Mouse (Mus musculus) kidney, embryonic 15.5 days (tissue): Measurements from ENCODE around the gene Ino80d. TPM values are rescaled to one million over a fixed set of nuclear protein-coding genes. Genes with fewer than 3 reads are reported as not detected.

Experiments used
- ATAC-seq: fragments of 200-750 bp; cut with Nextera tagmentation; replicated peaks from 2 replicates; pipeline ENCODE4 v1.8.0; 2017; ENCODE audit warnings: moderate TSS enrichment; ENCODE audit not compliant: low FRiP score
- H3K27ac ChIP-seq: fragments of 300-500 bp; sonication (generic); 2 replicates; pipeline ENCODE4 v1.5.1; 2015; ENCODE audit warnings: mild to moderate bottlenecking, inconsistent platforms
- H3K27me3 ChIP-seq: fragments of 300-500 bp; sonication (generic); 2 replicates; pipeline ENCODE4 v1.6.1; 2015; ENCODE audit warnings: inconsistent platforms
- H3K36me3 ChIP-seq: fragments of 300-500 bp; sonication (generic); 2 replicates; pipeline ENCODE4 v1.6.1; 2015; ENCODE audit warnings: inconsistent platforms
- H3K4me1 ChIP-seq: fragments of 300-500 bp; sonication (generic); 2 replicates; pipeline ENCODE4 v1.6.1; 2015; ENCODE audit warnings: inconsistent platforms
- H3K4me2 ChIP-seq: fragments of 300-500 bp; sonication (generic); 2 replicates; pipeline ENCODE4 v1.6.1; 2015; ENCODE audit warnings: moderate library complexity, mild to moderate bottlenecking, inconsistent platforms
- H3K4me3 ChIP-seq: fragments of 300-500 bp; sonication (generic); replicated peaks from 2 replicates; pipeline ENCODE4 v1.5.1; 2015; ENCODE audit warnings: mild to moderate bottlenecking, inconsistent platforms
- H3K9ac ChIP-seq: fragments of 300-500 bp; sonication (generic); 2 replicates; pipeline ENCODE4 v1.6.1; 2015; ENCODE audit warnings: mild to moderate bottlenecking, inconsistent platforms
- H3K9me3 ChIP-seq: fragments of 300-500 bp; sonication (generic); replicated peaks from 2 replicates; pipeline ENCODE4 v1.6.1; 2016; ENCODE audit warnings: inconsistent platforms
- WGBS: fragments of 180-500 bp; shearing (Covaris S2); methylation state at CpG from one replicate; pipeline ENCODE4 v1.1.7; 2015; ENCODE audit warnings: mixed read lengths; 5-methylcytosine and 5-hydroxymethylcytosine counted together
- polyA plus RNA-seq: library from polyadenylated mRNA; unstranded; fragments of >200 nt; fragmentation: Nextera tagmentation; extraction: Ambion mirVana; gene quantifications from 2 replicates; pipeline ENCODE4 v1.2.1, GENCODE M21; 2015

Gene Ino80d
- polyA plus RNA-seq, 1 experiment from 2014 or later = 12.1 TPM

DNA sequence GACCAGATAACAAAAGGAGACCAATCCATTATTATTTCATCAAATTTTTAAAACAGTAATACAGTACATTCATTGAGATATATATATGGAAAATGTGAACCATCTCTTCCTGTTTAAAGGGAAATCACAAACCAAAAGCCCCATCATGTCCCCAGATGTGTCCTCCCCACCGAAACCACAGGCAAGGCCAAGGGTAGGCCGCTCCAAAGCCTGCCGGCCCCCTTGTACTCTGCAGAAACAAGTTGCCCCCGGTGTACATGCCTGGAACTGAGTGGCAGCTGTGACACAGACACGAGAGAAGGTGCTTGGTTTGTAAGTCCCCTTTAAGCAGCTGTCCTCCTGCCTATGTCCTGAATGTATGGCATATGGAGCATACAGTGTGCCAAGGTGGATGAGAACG, 66.5 kb downstream of the Ino80d start:
- Histone ChIP-seq H3K9me3 (no peaks in the 10 kb centered on the region), H3K36me3 (peaks cover 24% of the 10 kb centered on the region), H3K9ac (no peak overlapping the region), H3K4me1 (0 out of 2 replicates have a peak, but pooled peaks cover 5% of the 10 kb centered on the region), H3K4me3 (no peak overlapping the region), H3K4me2 (no peak overlapping the region), H3K27ac (no peak overlapping the region), H3K27me3 (no peaks in the 10 kb centered on the region)
- ATAC-seq = 0 out of 2 replicates have a peak, but pooled peaks have one; percentile 15
- WGBS = 75% methylated on average over 6 of the region's 6 CpGs

DNA sequence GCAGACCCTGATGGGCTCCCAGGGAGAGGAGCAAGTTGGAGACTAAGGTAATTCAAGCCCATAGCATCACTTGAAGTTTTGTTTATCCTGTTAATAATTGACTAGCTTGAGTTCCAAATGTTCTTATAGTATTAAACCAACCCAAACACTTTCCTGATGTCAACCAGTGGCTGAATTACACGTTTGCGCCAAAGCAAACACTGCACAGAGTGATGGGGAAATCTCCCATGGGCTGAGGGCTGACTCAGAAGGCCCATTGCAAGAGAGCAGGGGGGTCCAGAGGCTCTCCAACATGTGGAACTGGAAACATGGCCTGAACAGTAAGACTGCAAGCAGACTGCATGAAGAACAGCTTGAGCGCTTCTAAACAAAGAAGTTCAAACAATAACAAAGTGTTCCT, 81.5 kb downstream of the Ino80d start:
- Histone ChIP-seq H3K36me3 (no peaks in the 10 kb centered on the region), H3K4me1 (no peaks in the 10 kb centered on the region), H3K4me3 (no peak overlapping the region), H3K4me2 (no peak overlapping the region), H3K27ac (no peak overlapping the region), H3K9me3 (no peaks in the 10 kb centered on the region), H3K27me3 (no peaks in the 10 kb centered on the region), H3K9ac (no peak overlapping the region)
- no peak for ATAC-seq
- 77% methylated on average over 3 of the region's 3 CpGs for WGBS

DNA sequence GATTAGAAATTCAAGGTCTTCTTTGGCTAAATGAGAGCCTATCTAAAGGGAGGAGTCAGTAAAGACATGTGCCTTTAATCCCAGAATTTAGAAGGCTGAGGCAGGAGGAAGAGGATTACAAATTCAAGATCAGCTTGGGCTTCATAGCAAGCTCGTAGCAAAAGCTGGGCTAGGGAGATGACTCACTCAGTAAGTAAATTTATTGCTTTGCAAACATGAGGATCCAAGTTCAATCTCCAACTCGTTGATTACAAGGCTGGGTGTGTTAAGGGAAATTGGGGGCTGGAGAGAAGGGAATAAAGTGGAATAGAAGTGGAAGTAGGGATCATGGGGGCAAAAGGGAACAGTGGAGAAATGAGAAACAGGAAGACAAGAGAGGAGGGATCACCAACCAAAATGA, 94.6 kb downstream of the Ino80d start:
- H3K4me2 ChIP-seq = no peak overlapping the region
- 17% methylated on average over 2 of the region's 2 CpGs for WGBS
- H3K4me1 ChIP-seq = no peaks in the 10 kb centered on the region
- no peak overlapping the region for H3K27ac ChIP-seq
- H3K9me3 ChIP-seq = no peaks in the 10 kb centered on the region
- no peak overlapping the region for H3K4me3 ChIP-seq
- no peaks in the 10 kb centered on the region for H3K36me3 ChIP-seq
- ATAC-seq = no peak
- H3K9ac ChIP-seq = no peak overlapping the region
- no peaks in the 10 kb centered on the region for H3K27me3 ChIP-seq

DNA sequence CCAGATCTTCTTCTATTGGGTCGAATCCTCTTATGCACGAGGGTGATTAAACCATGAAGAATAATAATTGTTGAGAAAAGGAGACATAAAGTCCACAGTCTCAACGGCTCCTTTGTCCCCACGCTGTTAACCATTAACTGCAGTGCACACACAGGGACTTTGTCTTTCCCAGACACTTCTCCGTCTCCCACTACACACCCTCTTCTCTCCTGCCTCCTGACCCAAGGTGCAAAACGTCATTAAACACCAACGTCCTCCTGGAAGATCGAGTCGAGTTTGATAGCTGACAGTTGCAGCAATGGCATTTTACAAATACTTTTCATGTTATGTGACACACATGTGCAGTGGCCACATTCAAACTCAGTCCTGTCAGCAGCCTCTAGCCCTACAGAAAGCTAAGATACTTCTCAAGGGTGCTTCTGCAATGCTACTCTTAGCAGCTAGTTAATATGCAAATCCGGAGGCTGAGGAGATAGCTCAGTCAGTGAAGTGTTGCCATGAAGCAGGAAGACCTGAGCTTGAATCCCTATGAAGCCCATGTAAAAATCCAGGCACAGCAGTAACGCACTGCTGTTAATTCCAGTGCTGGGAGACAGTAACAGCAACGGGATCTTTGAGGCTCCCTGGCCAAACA, 109.3 kb downstream of the Ino80d start:
- no peak overlapping the region for H3K4me3 ChIP-seq
- H3K4me2 ChIP-seq = peak overlapping the region; percentile 30
- H3K36me3 ChIP-seq = no peaks in the 10 kb centered on the region
- no peaks in the 10 kb centered on the region for H3K4me1 ChIP-seq
- WGBS = 49% methylated on average over 12 of the region's 12 CpGs
- no peak overlapping the region for H3K9ac ChIP-seq
- no peaks in the 10 kb centered on the region for H3K27me3 ChIP-seq
- peak overlapping the region; percentile 29; the same call in 1 of the 2 replicates for H3K27ac ChIP-seq
- H3K9me3 ChIP-seq = no peaks in the 10 kb centered on the region
- peak; percentile 78; the same call in 1 of the 2 replicates for ATAC-seq

DNA sequence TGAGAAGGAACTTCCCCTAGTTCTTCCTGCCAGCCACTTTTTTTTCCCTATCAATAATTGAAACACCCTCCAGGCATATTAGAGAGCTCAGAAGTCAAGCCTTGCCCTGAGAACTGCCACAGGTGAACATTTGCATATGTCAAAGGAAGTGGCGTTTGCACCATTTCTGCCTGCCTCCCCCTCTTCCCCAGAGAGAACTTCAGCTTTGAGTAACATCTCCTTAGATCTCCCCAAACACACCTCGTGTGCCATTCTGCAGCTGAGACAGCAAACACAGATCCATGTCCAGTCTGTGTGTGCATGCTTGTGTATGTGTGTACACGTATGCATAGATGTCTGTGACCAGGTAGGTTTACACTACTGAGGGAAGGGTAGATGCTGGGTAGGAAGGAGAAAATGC, 112.6 kb downstream of the Ino80d start:
- H3K9ac ChIP-seq = no peak overlapping the region
- H3K9me3 ChIP-seq = no peaks in the 10 kb centered on the region
- H3K4me1 ChIP-seq = no peaks in the 10 kb centered on the region
- no peaks in the 10 kb centered on the region for H3K27me3 ChIP-seq
- H3K4me2 ChIP-seq = no peak overlapping the region
- H3K27ac ChIP-seq = no peak overlapping the region
- WGBS = 61% methylated on average over 3 of the region's 3 CpGs
- H3K36me3 ChIP-seq = no peaks in the 10 kb centered on the region
- no peak for ATAC-seq
- no peak overlapping the region for H3K4me3 ChIP-seq

DNA sequence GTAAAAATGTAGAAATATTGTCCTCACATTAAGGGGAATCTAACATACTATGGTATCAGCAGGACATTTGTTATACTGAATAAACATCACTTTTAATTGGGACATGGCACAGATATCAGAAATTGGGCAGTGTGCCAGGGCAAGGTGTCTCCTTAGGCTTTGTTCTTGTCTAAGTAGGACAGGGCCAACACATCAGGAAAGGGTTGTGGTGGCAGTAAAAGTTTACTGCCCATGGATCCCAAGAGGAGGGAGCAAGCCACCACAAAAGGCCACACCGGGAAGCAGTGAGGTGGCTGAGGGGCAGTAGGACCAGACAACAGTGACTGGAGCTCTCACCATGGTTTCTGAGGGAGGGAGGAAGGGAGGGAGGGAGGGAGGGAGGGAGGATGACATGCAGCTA, 121.1 kb downstream of the Ino80d start:
- Histone ChIP-seq H3K4me3 (no peak overlapping the region), H3K27me3 (no peaks in the 10 kb centered on the region), H3K4me2 (no peak overlapping the region), H3K36me3 (no peaks in the 10 kb centered on the region), H3K4me1 (no peaks in the 10 kb centered on the region), H3K9me3 (no peaks in the 10 kb centered on the region), H3K27ac (no peak overlapping the region), H3K9ac (no peak overlapping the region)
- ATAC-seq = no peak
- WGBS = 10% methylated on average over 1 of the region's 1 CpGs

DNA sequence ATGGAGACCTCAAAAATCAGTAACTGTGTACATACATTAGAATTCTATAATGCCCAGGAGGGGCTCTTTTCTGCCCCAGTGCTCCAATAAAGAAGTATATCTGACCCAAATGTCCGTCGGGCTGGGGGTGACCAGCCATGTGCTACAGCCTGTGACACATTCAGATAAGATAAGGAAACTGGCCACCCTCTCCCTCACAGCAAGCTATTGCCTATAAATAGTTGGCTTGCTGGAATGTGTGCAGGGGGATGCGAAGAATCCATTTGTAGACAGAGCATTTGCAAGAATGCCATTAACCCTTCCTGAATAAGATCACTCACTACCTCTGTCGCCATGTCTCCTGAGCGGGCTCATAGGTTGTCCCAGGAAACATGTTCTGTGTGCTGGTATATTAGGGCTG, 121.8 kb downstream of the Ino80d start:
- H3K4me1 ChIP-seq = no peaks in the 10 kb centered on the region
- no peaks in the 10 kb centered on the region for H3K27me3 ChIP-seq
- H3K4me2 ChIP-seq = no peak overlapping the region
- H3K27ac ChIP-seq = no peak overlapping the region
- H3K9ac ChIP-seq = no peak overlapping the region
- no peak for ATAC-seq
- 62% methylated on average over 5 of the region's 5 CpGs for WGBS
- H3K9me3 ChIP-seq = no peaks in the 10 kb centered on the region
- no peak overlapping the region for H3K4me3 ChIP-seq
- no peaks in the 10 kb centered on the region for H3K36me3 ChIP-seq

DNA sequence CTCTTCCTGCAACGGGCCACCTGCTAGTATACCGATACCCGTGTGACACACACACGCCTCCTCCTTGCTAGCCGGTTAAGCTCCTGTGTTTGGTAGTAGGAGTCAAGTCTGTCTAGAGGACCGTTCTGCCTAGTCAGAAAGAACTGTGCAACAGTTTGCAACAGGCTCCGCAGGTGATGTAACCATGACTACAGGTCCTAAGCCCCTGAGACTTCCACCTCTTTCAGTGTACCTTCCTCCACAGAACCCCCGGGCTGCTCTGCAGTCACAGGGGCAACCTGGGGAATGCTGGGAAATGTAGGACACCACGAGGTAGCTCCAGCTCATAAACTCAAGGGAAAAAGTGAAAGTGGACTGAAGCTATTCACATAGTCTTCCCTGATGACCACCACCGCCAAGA, 123.4 kb downstream of the Ino80d start:
- H3K4me2 ChIP-seq = no peak overlapping the region
- ATAC-seq = no peak
- H3K4me1 ChIP-seq = peaks cover 6% of the 10 kb centered on the region; the same call in 1 of the 2 replicates
- no peak overlapping the region for H3K27ac ChIP-seq
- H3K9me3 ChIP-seq = no peaks in the 10 kb centered on the region
- WGBS = 84% methylated on average over 10 of the region's 10 CpGs
- H3K4me3 ChIP-seq = no peak overlapping the region
- H3K27me3 ChIP-seq = no peaks in the 10 kb centered on the region
- H3K36me3 ChIP-seq = no peaks in the 10 kb centered on the region
- H3K9ac ChIP-seq = no peak overlapping the region

DNA sequence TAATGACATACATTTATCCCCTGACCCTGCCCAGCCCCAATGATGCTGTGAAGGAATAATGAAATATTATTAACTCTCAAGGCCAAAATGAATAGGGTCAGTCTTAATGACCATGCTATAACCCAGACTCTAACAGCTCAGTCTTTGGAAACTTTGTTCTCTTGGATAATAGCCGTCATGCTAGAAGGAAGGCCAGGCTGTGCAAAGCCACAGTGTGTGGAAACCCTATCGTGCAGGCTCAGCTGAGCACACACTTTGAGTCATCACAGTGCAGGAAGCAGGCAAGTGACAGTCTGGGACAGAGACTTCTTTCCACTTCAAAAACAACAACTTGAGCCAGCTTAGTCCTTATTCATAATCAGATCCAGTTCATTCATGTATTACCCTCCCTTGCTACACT, 126.9 kb downstream of the Ino80d start:
- Histone ChIP-seq H3K27me3 (no peaks in the 10 kb centered on the region), H3K9ac (no peak overlapping the region), H3K4me1 (peaks cover 12% of the 10 kb centered on the region), H3K4me3 (no peak overlapping the region), H3K9me3 (no peaks in the 10 kb centered on the region), H3K36me3 (no peaks in the 10 kb centered on the region), H3K27ac (no peak overlapping the region), H3K4me2 (no peak overlapping the region)
- WGBS = 76% methylated on average over 2 of the region's 2 CpGs
- ATAC-seq = no peak

DNA sequence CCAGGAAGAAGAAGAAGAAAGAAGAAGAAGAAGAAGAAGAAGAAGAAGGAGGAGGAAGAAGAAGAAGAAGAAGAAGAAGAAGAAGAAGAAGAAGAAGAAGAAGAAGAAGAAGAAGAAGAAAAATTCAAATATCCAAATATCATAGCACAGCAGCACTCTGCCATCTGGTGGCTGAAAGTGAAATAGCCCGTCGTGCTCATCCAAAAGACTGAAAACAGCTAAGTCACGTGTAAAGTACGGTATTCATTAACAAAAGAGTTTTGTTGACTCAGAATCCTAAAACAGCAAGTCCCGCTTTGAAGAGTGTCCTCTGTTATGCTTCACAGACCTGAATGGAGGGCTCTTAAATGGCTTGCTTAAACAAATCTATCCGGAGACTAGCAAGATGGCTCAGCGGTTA, 128.2 kb downstream of the Ino80d start:
- 21% methylated on average over 7 of the region's 7 CpGs for WGBS
- Histone ChIP-seq H3K27ac (no peak overlapping the region), H3K4me2 (peak overlapping the region; percentile 36), H3K4me1 (peaks cover 12% of the 10 kb centered on the region), H3K4me3 (no peak overlapping the region; the same call in 1 of the 2 replicates), H3K27me3 (no peaks in the 10 kb centered on the region), H3K9ac (no peak overlapping the region), H3K36me3 (no peaks in the 10 kb centered on the region), H3K9me3 (no peaks in the 10 kb centered on the region)
- ATAC-seq = no peak

DNA sequence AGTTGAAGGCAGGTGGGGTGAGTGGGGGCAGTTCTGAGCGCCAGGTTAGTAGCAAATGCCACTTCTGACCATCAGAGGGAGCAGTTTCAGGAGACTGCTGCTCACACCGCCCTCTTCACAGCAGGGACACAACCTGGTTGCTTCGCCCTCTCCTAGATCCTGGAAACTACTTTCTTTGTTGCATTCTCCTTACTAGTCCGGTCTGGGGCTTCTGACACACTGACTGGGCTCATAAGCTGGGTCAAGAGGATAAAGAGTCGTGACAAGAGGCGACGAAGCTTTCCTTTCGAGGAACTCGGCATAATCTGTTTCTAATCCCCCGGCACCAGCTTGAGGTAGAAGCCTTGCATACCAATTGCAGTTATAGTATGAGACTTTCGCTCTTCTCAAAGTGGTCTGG, 129.9 kb downstream of the Ino80d start:
- H3K27me3 ChIP-seq = no peaks in the 10 kb centered on the region
- no peaks in the 10 kb centered on the region for H3K9me3 ChIP-seq
- H3K4me1 ChIP-seq = peaks cover 12% of the 10 kb centered on the region
- peak overlapping the region; percentile 46 for H3K4me2 ChIP-seq
- WGBS = 43% methylated on average over 11 of the region's 11 CpGs
- no peak overlapping the region for H3K27ac ChIP-seq
- no peaks in the 10 kb centered on the region for H3K36me3 ChIP-seq
- H3K4me3 ChIP-seq = peak overlapping the region; percentile 21; the same call in 1 of the 2 replicates
- no peak overlapping the region for H3K9ac ChIP-seq
- 0 out of 2 replicates have a peak, but pooled peaks have one; percentile 12 for ATAC-seq

DNA sequence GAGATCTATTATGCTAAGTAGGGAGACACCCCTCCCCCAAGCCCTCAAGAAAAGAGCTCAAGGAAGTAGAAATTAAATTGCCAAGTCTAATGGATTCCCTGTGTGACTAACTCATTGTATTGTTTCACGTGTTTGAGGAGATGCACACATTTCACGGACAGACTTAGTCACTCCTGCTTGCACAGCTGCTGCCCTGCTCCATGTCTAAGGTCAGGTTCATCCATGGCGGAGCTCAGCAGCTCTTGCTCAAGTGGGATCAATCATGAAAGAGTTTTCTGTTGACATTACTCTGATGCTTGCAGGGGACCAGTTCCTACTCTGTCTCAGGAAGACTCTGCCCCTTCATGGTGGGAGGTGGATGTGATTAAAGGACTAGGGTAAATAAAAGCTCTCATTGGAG, 137.7 kb downstream of the Ino80d start:
- no peak overlapping the region for H3K4me3 ChIP-seq
- no peaks in the 10 kb centered on the region for H3K27me3 ChIP-seq
- H3K9ac ChIP-seq = no peak overlapping the region
- H3K27ac ChIP-seq = no peak overlapping the region
- no peaks in the 10 kb centered on the region for H3K9me3 ChIP-seq
- H3K4me2 ChIP-seq = no peak overlapping the region
- no peak for ATAC-seq
- no peaks in the 10 kb centered on the region for H3K36me3 ChIP-seq
- 63% methylated on average over 3 of the region's 3 CpGs for WGBS
- H3K4me1 ChIP-seq = no peaks in the 10 kb centered on the region

DNA sequence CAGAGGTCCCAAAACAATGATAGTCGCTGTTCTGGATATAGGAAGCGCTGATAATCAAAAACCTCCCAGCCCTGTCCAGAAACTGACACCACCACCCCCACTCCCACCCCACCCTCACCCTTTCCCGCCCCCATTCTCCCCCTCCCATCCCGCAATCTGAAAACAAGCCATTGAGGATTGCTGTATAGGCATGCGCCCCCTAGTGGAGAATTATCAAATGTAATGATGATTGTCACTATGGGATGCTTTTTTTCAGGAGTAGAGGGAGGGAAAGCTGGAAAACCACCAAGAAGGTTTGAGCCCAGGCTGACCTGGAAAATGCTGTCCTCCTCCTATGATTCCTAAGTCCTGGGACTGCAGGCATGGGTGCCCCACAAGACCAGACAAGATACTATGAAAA, 147.6 kb downstream of the Ino80d start:
- no peak overlapping the region for H3K4me3 ChIP-seq
- H3K36me3 ChIP-seq = no peaks in the 10 kb centered on the region
- H3K27ac ChIP-seq = no peak overlapping the region
- H3K9ac ChIP-seq = no peak overlapping the region
- no peak for ATAC-seq
- H3K27me3 ChIP-seq = peaks cover 2% of the 10 kb centered on the region; the same call in 1 of the 2 replicates
- H3K4me2 ChIP-seq = 0 out of 2 replicates have a peak overlapping the region, but pooled peaks have one; percentile 25
- WGBS = 34% methylated on average over 5 of the region's 5 CpGs
- H3K4me1 ChIP-seq = 0 out of 2 replicates have a peak, but pooled peaks cover 3% of the 10 kb centered on the region
- no peaks in the 10 kb centered on the region for H3K9me3 ChIP-seq
